Mouse (Mus musculus) hindbrain, embryonic 14.5 days (tissue): ENCODE data around the gene S1pr5. TPM values are rescaled to one million over a fixed set of nuclear protein-coding genes. Genes with fewer than 3 reads are reported as not detected.
"Not testable (repeated sequence)": the region's sequence is repeated elsewhere in the genome, so short reads cannot be mapped to it uniquely, and the experiment has no call there.

ENCODE experiments used
- ATAC-seq: fragments of 200-750 bp; cut with Nextera tagmentation; 2 replicates; pipeline ENCODE4 v1.8.0; 2017; ENCODE audit warnings: moderate number of reproducible peaks, mild to moderate bottlenecking, moderate TSS enrichment, moderate library complexity; ENCODE audit not compliant: low FRiP score
- DNase-seq: peaks from one replicate; pipeline ENCODE4 v3.0.0-alpha.2; 2015; ENCODE audit warnings: low spot score
- H3K27ac ChIP-seq: fragments of 300-500 bp; sonication (generic); 2 replicates; pipeline ENCODE4 v1.5.1; 2014; ENCODE audit warnings: mild to moderate bottlenecking, moderate library complexity
- H3K27me3 ChIP-seq: fragments of 300-500 bp; sonication (generic); 2 replicates; pipeline ENCODE4 v1.6.1; 2014; ENCODE audit warnings: mild to moderate bottlenecking, low read length, mixed read lengths; ENCODE audit not compliant: control insufficient read depth, insufficient read depth
- H3K36me3 ChIP-seq: fragments of 300-500 bp; sonication (generic); replicated peaks from 2 replicates; pipeline ENCODE4 v1.6.1; 2014; ENCODE audit not compliant: control insufficient read depth, insufficient read depth
- H3K4me1 ChIP-seq: fragments of 300-500 bp; sonication (generic); replicated peaks from 2 replicates; pipeline ENCODE4 v1.6.1; 2014; ENCODE audit warnings: antibody characterized with exemption, low read length, mixed read lengths; ENCODE audit not compliant: control insufficient read depth, insufficient read depth
- H3K4me2 ChIP-seq: fragments of 300-500 bp; sonication (generic); replicated peaks from 2 replicates; pipeline ENCODE4 v1.6.1; 2014; ENCODE audit warnings: mild to moderate bottlenecking, moderate library complexity
- H3K4me3 ChIP-seq: fragments of 300-500 bp; sonication (generic); replicated peaks from 2 replicates; pipeline ENCODE4 v1.5.1; 2014; ENCODE audit warnings: mild to moderate bottlenecking, low read length
- H3K9ac ChIP-seq: fragments of 300-500 bp; sonication (generic); 2 replicates; pipeline ENCODE4 v1.6.1; 2014
- H3K9me3 ChIP-seq: fragments of 300-500 bp; sonication (generic); 2 replicates; pipeline ENCODE4 v1.6.1; 2016; ENCODE audit warnings: low read length; ENCODE audit not compliant: control insufficient read depth
- WGBS: fragments of 180-500 bp; shearing (Covaris S2); extraction: QIAGEN DNeasy Blood & Tissue Kit; methylation state at CpG from one replicate; pipeline ENCODE4 v1.1.7; 2014; 5-methylcytosine and 5-hydroxymethylcytosine counted together
- polyA plus RNA-seq: library from polyadenylated mRNA; unstranded; fragments of >200 nt; fragmentation: Nextera tagmentation; extraction: Ambion mirVana; gene quantifications from 2 replicates; pipeline ENCODE4 v1.2.1, GENCODE M21; 2014

The S1pr5 gene
- polyA plus RNA-seq = 3.9 and 4.1 TPM in 2 replicates

- peaks cover 15% of the 10 kb centered on the region; the same call in 1 of the 2 replicates for H3K4me1 ChIP-seq
- DNase-seq = no peak
- no peak within 1 kb of the TSS for H3K4me3 ChIP-seq
- no peak within 1 kb of the TSS for H3K27ac ChIP-seq
- WGBS = 2% methylated on average over 30 of the region's 30 CpGs
- no peaks in the 10 kb centered on the region for H3K9me3 ChIP-seq
- no peak for ATAC-seq
- H3K4me2 ChIP-seq = no peak within 1 kb of the TSS
- no peaks in the 10 kb centered on the region for H3K36me3 ChIP-seq
- no peak within 1 kb of the TSS for H3K9ac ChIP-seq
- peaks cover 75% of the 10 kb centered on the region for H3K27me3 ChIP-seq
Observed at GRCm38 (mm10) chr9:21248326-21248725, at the start of gene S1pr5. Gene S1pr5, minus strand, starts transcription at chr9:21248443.

GRCm38 (mm10) chr9:21292271-21292670 lies 44.0 kb upstream of the S1pr5 start:
- Histone ChIP-seq H3K9ac (no peak overlapping the region), H3K27ac (no peak overlapping the region), H3K4me1 (peaks cover 23% of the 10 kb centered on the region), H3K36me3 (no peaks in the 10 kb centered on the region), H3K4me2 (no peak overlapping the region), H3K27me3 (no peaks in the 10 kb centered on the region), H3K9me3 (no peaks in the 10 kb centered on the region), H3K4me3 (no peak overlapping the region)
- DNase-seq = no peak
- no peak for ATAC-seq
- WGBS = 96% methylated on average over 3 of the region's 3 CpGs

- Histone ChIP-seq H3K4me1 (peaks cover 27% of the 10 kb centered on the region), H3K9ac (peak overlapping the region; percentile 16; the same call in 1 of the 2 replicates), H3K4me3 (peak overlapping the region; percentile 66; the same call in 1 of the 2 replicates), H3K4me2 (peak overlapping the region; percentile 58)
- H3K27ac ChIP-seq, H3K36me3 ChIP-seq, H3K27me3 ChIP-seq, ATAC-seq, H3K9me3 ChIP-seq, DNase-seq: not testable (repeated sequence)
- 23% methylated on average over 7 of the region's 7 CpGs for WGBS
Observed at GRCm38 (mm10) chr9:21291868-21292267, 43.6 kb upstream of the S1pr5 start.

- H3K4me2 ChIP-seq = peak within 1 kb of the TSS; percentile 58
- peak within 1 kb of the TSS; percentile 73 for H3K9ac ChIP-seq
- no peaks in the 10 kb centered on the region for H3K27me3 ChIP-seq
- peak within 1 kb of the TSS; percentile 66 for H3K4me3 ChIP-seq
- no peaks in the 10 kb centered on the region for H3K36me3 ChIP-seq
- under 1% methylated on average over 48 of the region's 51 CpGs for WGBS
- ATAC-seq (peak; percentile 97), DNase-seq (peak; percentile 96)
- peak within 1 kb of the TSS; percentile 77 for H3K27ac ChIP-seq
- no peaks in the 10 kb centered on the region for H3K9me3 ChIP-seq
- H3K4me1 ChIP-seq = peaks cover 33% of the 10 kb centered on the region
Observed at GRCm38 (mm10) chr9:21291022-21291787, 43.0 kb upstream of the S1pr5 start, which contains the start of gene Cdkn2d. Gene Cdkn2d, minus strand, starts transcription at chr9:21291407.

GRCm38 (mm10) chr9:21290589-21290988 lies 42.3 kb upstream of the S1pr5 start:
- peak overlapping the region; percentile 66 for H3K4me3 ChIP-seq
- peaks cover 33% of the 10 kb centered on the region for H3K4me1 ChIP-seq
- H3K27ac ChIP-seq = peak overlapping the region; percentile 77
- WGBS = under 1% methylated on average over 20 of the region's 20 CpGs
- no peaks in the 10 kb centered on the region for H3K27me3 ChIP-seq
- H3K4me2 ChIP-seq = peak overlapping the region; percentile 58
- DNase-seq (peak; percentile 56), ATAC-seq (no peak)
- H3K9ac ChIP-seq = peak overlapping the region; percentile 73
- H3K9me3 ChIP-seq = no peaks in the 10 kb centered on the region
- peaks cover 3% of the 10 kb centered on the region; the same call in 1 of the 2 replicates for H3K36me3 ChIP-seq

GRCm38 (mm10) chr9:21289337-21289671 lies 41.1 kb upstream of the S1pr5 start:
- Histone ChIP-seq H3K27ac (no peak overlapping the region), H3K4me1 (peaks cover 33% of the 10 kb centered on the region), H3K36me3 (peaks cover 15% of the 10 kb centered on the region), H3K9me3 (no peaks in the 10 kb centered on the region), H3K27me3 (no peaks in the 10 kb centered on the region), H3K4me2 (peak overlapping the region; percentile 58), H3K9ac (no peak overlapping the region), H3K4me3 (peak overlapping the region; percentile 66; the same call in 1 of the 2 replicates)
- DNase-seq (no peak), ATAC-seq (no peak)
- 88% methylated on average over 2 of the region's 2 CpGs for WGBS

- Histone ChIP-seq H3K36me3 (peaks cover 22% of the 10 kb centered on the region), H3K27me3 (no peaks in the 10 kb centered on the region), H3K9me3 (no peaks in the 10 kb centered on the region), H3K4me1 (peaks cover 33% of the 10 kb centered on the region), H3K4me2 (peak overlapping the region; percentile 72), H3K27ac (peak overlapping the region; percentile 87), H3K9ac (peak overlapping the region; percentile 66), H3K4me3 (peak overlapping the region; percentile 51)
- no peak for ATAC-seq
- no peak for DNase-seq
- 80% methylated on average over 13 of the region's 13 CpGs for WGBS
Observed at GRCm38 (mm10) chr9:21288404-21289336, 40.4 kb upstream of the S1pr5 start.

GRCm38 (mm10) chr9:21287571-21288402 lies 39.5 kb upstream of the S1pr5 start, which contains the start of gene Kri1:
Gene Kri1, minus strand, starts transcription at chr9:21287969.
- H3K4me1 ChIP-seq = peaks cover 33% of the 10 kb centered on the region
- peak; percentile 96 for DNase-seq
- peaks cover 26% of the 10 kb centered on the region for H3K36me3 ChIP-seq
- peak within 1 kb of the TSS; percentile 72 for H3K4me2 ChIP-seq
- H3K9ac ChIP-seq = peak within 1 kb of the TSS; percentile 66
- peak within 1 kb of the TSS; percentile 51 for H3K4me3 ChIP-seq
- no peaks in the 10 kb centered on the region for H3K9me3 ChIP-seq
- no peaks in the 10 kb centered on the region for H3K27me3 ChIP-seq
- peak; percentile 82 for ATAC-seq
- 1% methylated on average over 59 of the region's 59 CpGs for WGBS
- H3K27ac ChIP-seq = peak within 1 kb of the TSS; percentile 87
